Mouse (Mus musculus): ENCODE results near the gene Gm21961. TPM values are rescaled to one million over a fixed set of nuclear protein-coding genes. Genes with fewer than 3 reads are reported as not detected.

The Gm21961 gene
- polyA plus RNA-seq, 1 experiment from 2014 or later: not detected

Other genes with a start within 250 kb of the Gm21961 start
- not detected in 2 replicates for gene Gm21798, start 197.2 kb downstream of the Gm21961 start, polyA plus RNA-seq (2015; fragmentation: Nextera tagmentation; extraction: Ambion mirVana)